Mouse (Mus musculus) heart, postnatal 0 days (tissue): ENCODE results near the gene Gipc1. TPM values are rescaled to one million over a fixed set of nuclear protein-coding genes. Genes with fewer than 3 reads are reported as not detected.
A peak's percentile ranks its signal among the peaks of the same experiment; 100 is the strongest.

Experiments
- ATAC-seq: fragments of 200-750 bp; cut with Nextera tagmentation; 2 replicates; pipeline ENCODE4 v1.8.0; 2017; ENCODE audit warnings: low read depth, moderate number of reproducible peaks, moderate library complexity; ENCODE audit not compliant: insufficient read depth
- DNase-seq: peaks from one replicate; pipeline ENCODE4 v3.0.0-alpha.2; 2016; ENCODE audit warnings: low spot score
- H3K27ac ChIP-seq: fragments of 300-500 bp; sonication (generic); 2 replicates; pipeline ENCODE4 v1.5.1; 2014; ENCODE audit warnings: low read depth, mild to moderate bottlenecking
- H3K27me3 ChIP-seq: fragments of 300-500 bp; sonication (generic); 2 replicates; pipeline ENCODE4 v1.6.1; 2014; ENCODE audit warnings: low read length, mixed read lengths; ENCODE audit not compliant: control insufficient read depth, insufficient read depth
- H3K36me3 ChIP-seq: fragments of 300-500 bp; sonication (generic); replicated peaks from 2 replicates; pipeline ENCODE4 v1.6.1; 2014; ENCODE audit warnings: low read length, mixed read lengths; ENCODE audit not compliant: control insufficient read depth, insufficient read depth
- H3K4me1 ChIP-seq: fragments of 300-500 bp; sonication (generic); 2 replicates; pipeline ENCODE4 v1.6.1; 2014; ENCODE audit warnings: antibody characterized with exemption; ENCODE audit not compliant: control insufficient read depth, insufficient read depth
- H3K4me2 ChIP-seq: fragments of 300-500 bp; sonication (generic); 2 replicates; pipeline ENCODE4 v1.6.1; 2014; ENCODE audit warnings: low read depth, mild to moderate bottlenecking, low read length, moderate library complexity
- H3K4me3 ChIP-seq: fragments of 300-500 bp; sonication (generic); 2 replicates; pipeline ENCODE4 v1.5.1; 2014; ENCODE audit warnings: low read depth, low read length
- H3K9ac ChIP-seq: fragments of 300-500 bp; sonication (generic); replicated peaks from 2 replicates; pipeline ENCODE4 v1.6.1; 2014; ENCODE audit warnings: low read depth, low read length, mixed read lengths
- H3K9me3 ChIP-seq: fragments of 300-500 bp; sonication (generic); replicated peaks from 2 replicates; pipeline ENCODE4 v1.6.1; 2016; ENCODE audit warnings: low read length; ENCODE audit not compliant: control insufficient read depth
- CTCF ChIP-seq: IDR thresholded peaks from 2 replicates; pipeline ENCODE4 v1.5.1; 2016; ENCODE audit warnings: antibody characterized with exemption, control low read depth, low read depth
- EP300 ChIP-seq: IDR thresholded peaks from 2 replicates; pipeline ENCODE4 v1.6.1; 2016; ENCODE audit warnings: antibody characterized with exemption, low read depth
- WGBS: fragments of 180-500 bp; shearing (Covaris S2); extraction: QIAGEN DNeasy Blood & Tissue Kit; methylation state at CpG from one replicate; pipeline ENCODE4 v1.1.7; 2014; 5-methylcytosine and 5-hydroxymethylcytosine counted together
- polyA plus RNA-seq: library from polyadenylated mRNA; unstranded; fragments of >200 nt; fragmentation: Nextera tagmentation; extraction: Ambion mirVana; gene quantifications from 2 replicates; pipeline ENCODE4 v1.2.1, GENCODE M21; 2015
- total RNA-seq: library from RNA; depleted of rRNA; stranded (reverse); fragments of >200 nt; gene quantifications from 2 replicates; pipeline ENCODE4 v1.2.3, GENCODE M21; 2014; ENCODE audit warnings: low replicate concordance

The Gipc1 gene
- total and polyA plus RNA-seq, 2 experiments from 2014 or later, result 82.6 to 101 TPM

DNA sequence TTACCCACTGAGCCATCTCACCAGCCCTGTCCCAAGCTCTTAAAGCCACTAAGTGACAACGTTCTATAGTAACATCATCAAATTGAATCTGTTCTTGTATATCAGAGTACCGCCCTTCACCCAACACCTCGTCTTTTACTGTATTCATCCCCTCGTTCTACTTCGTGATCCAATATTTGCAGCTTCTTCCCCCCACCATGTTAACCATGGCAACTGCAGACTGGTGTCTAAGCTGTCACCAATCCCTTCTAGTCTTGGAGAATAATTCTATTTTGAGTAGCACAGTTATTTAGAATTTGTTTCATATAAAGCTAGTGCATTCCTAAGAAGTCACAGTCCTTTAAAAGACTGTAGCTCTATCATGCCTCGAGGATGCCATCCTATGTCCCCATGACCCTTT is 36.8 kb downstream of the Gipc1 start:
- DNase-seq (no peak), ATAC-seq (no peak)
- TF ChIP-seq CTCF (no peak), EP300 (no peak)
- Histone ChIP-seq H3K4me3 (no peak overlapping the region), H3K27ac (no peak overlapping the region), H3K27me3 (no peaks in the 10 kb centered on the region), H3K36me3 (peaks cover 78% of the 10 kb centered on the region), H3K9ac (no peak overlapping the region), H3K4me2 (no peak overlapping the region), H3K9me3 (no peaks in the 10 kb centered on the region), H3K4me1 (no peaks in the 10 kb centered on the region; the same call in 1 of the 2 replicates)
- WGBS, result 85% methylated on average over 6 of the region's 6 CpGs

GRCm38 (mm10) chr8:83693609-83694236 is 41.2 kb downstream of the Gipc1 start:
- H3K9ac ChIP-seq, result no peak overlapping the region
- WGBS, result 71% methylated on average over 10 of the region's 10 CpGs

DNA sequence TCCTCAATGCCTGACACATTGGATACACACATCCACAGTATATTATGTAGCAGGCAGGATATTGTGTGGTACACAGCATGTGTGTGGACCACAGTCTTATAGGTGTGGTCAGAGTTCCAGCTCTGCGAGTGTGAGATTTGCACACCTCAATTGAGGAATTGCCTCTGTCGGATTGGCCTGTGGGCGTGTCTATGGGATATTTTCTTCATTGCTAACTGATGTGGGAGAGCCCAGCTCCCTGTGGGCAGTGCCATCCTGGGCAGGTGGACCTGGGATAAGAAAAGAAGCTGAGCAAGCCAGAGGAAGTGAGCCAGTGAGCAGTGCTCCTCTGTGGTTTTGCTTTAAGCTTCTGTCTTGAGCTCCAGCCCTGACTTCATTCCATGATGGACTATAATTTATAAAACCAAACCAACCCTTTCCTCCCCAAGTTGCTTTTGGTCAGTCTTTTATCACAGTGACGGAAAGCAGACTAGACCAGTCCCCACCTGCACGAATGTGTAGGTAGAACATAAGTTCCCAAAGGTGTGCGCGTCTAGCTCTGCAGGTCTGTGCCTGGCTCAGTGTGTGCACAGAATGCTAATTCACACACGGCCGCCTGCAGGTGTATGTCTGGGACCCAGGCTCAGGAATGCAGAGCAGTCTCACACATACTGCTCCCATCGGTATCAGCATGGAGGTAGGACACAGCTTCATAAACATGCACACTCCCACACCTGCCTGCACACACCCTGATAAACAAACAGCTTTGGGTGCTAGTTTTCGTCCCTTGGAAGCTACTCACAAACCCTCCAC is 42.1 kb downstream of the Gipc1 start:
- no peak for ATAC-seq
- Histone ChIP-seq H3K9ac (no peak overlapping the region), H3K4me1 (peaks cover 25% of the 10 kb centered on the region), H3K27ac (no peak overlapping the region), H3K4me3 (no peak overlapping the region), H3K27me3 (no peaks in the 10 kb centered on the region), H3K9me3 (no peaks in the 10 kb centered on the region), H3K4me2 (no peak overlapping the region), H3K36me3 (peaks cover 34% of the 10 kb centered on the region)
- DNase-seq, result no peak
- WGBS, result 82% methylated on average over 11 of the region's 11 CpGs
- TF ChIP-seq EP300, result no peak
- no peak for TF ChIP-seq CTCF

More at GRCm38 (mm10) chr8:83693609-83694236, 41.2 kb downstream of the Gipc1 start:
- Histone ChIP-seq H3K9me3 (no peaks in the 10 kb centered on the region), H3K27ac (no peak overlapping the region), H3K4me1 (peaks cover 21% of the 10 kb centered on the region), H3K36me3 (peaks cover 39% of the 10 kb centered on the region), H3K27me3 (no peaks in the 10 kb centered on the region), H3K4me2 (no peak overlapping the region), H3K4me3 (no peak overlapping the region)
- ATAC-seq (no peak), DNase-seq (no peak)
- no peak for TF ChIP-seq CTCF
- TF ChIP-seq EP300, result no peak

- Histone ChIP-seq H3K36me3 (peaks cover 25% of the 10 kb centered on the region), H3K9ac (no peak overlapping the region), H3K4me3 (no peak overlapping the region), H3K9me3 (no peaks in the 10 kb centered on the region), H3K27ac (no peak overlapping the region), H3K4me2 (no peak overlapping the region), H3K4me1 (peaks cover 31% of the 10 kb centered on the region), H3K27me3 (no peaks in the 10 kb centered on the region)
- DNase-seq (no peak), ATAC-seq (no peak)
- 69% methylated on average over 15 of the region's 17 CpGs for WGBS
- TF ChIP-seq EP300 (no peak), CTCF (no peak)
These were observed 43.1 kb downstream of the Gipc1 start for GRCm38 (mm10) chr8:83695351-83696106.

DNA sequence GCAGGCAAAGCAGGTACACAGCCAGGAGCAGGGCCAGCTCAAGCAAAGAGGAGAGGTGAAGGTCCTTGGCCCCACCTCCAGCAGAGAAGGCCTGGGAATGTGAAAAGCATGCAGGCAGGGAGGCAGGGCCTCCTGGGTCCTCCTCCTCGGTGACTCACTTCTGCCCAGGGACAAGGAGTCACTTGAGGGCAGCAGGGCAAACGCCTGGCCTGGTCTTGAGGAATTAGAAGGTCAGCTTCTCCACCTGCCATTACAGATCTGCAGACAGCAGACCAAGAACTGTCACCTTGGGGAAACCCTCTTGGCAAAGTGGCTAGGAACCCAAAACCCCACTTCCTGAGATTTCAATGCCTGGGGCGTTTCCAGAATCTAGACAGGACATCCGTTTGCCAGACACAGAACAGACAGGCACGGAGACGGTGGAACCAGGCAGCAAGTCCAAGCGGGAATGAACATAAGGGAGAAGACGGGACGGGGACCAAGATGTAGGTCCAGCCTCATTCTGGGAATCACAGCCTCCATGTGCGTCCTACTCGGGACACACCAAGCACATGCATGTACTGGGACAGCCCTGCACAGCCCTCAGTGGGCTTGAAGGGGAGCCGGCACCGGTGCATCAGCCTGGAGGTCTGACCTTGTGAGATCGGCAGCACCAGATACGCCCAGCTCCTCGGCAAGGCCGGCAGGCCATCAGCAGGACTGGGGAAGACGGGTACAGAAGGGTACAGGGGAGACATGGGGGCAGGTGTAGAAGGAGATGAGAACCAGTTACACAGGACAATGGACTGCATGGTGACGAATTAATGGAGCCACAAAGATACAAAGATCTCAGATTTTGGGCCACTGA is 45.1 kb downstream of the Gipc1 start:
- H3K4me1 ChIP-seq, result peaks cover 31% of the 10 kb centered on the region
- H3K36me3 ChIP-seq, result peaks cover 4% of the 10 kb centered on the region
- 32% methylated on average over 19 of the region's 19 CpGs for WGBS
- H3K27ac ChIP-seq, result peak overlapping the region; percentile 82
- H3K4me3 ChIP-seq, result peak overlapping the region; percentile 83
- H3K9ac ChIP-seq, result peak overlapping the region; percentile 90
- ATAC-seq (peak; percentile 22; the same call in 1 of the 2 replicates), DNase-seq (peak; percentile 60)
- H3K27me3 ChIP-seq, result no peaks in the 10 kb centered on the region
- peak overlapping the region; percentile 97 for H3K4me2 ChIP-seq
- TF ChIP-seq CTCF, result no peak
- no peak for TF ChIP-seq EP300
- H3K9me3 ChIP-seq, result no peaks in the 10 kb centered on the region
